8 mouse cellular contexts compared by ENCODE assay signal in the genomic region with DNA sequence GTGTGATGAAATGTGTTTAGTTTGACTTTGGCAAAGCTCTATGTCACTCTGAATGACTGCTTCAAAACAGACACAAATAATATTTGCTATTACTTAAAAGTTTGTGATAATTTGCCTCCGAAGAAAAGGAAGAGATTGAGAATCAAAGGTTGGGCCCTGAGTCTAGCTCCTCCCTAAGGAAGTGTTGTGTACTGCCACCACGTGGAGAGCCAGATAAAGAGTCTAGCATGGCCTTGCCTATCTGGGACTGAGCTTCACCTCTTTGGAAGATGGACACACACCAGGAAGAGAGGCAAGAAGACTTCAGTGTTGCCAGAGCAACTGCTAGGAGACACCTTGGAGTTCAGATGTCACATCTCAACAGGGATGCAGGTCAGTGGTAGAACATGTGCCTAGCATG.
A peak's percentile ranks its signal among the peaks of the same experiment; 100 is the strongest.
DNase-seq lines count a peak whose midpoint lies in the region; ATAC-seq and TF ChIP-seq lines count a peak whose summit lies in the region.

No protein-coding gene starts in this region.

- no peaks in the 10 kb centered on the region for H3K9me3 ChIP-seq in kidney, embryonic 14.5 days (ENCODE audit: control insufficient read depth, low read length)
- H3K9me3 ChIP-seq in kidney, postnatal 0 days (replicated peaks; ENCODE audit: low read length) = no peaks in the 10 kb centered on the region
- no peaks in the 10 kb centered on the region for H3K9me3 ChIP-seq in forebrain, embryonic 13.5 days (replicated peaks)

- no peak overlapping the region for H3K9ac ChIP-seq in kidney, embryonic 14.5 days (ENCODE audit: low read depth, low read length)
- H3K9ac ChIP-seq in kidney, postnatal 0 days (ENCODE audit: low read depth, low read length) = no peak overlapping the region
- no peak overlapping the region for H3K9ac ChIP-seq in forebrain, embryonic 13.5 days

- TF ChIP-seq CTCF in kidney, postnatal 0 days (IDR thresholded peaks at IDR 0.05; ENCODE audit: low read depth) = peak; percentile 77

- no peak for ATAC-seq in kidney, embryonic 14.5 days (ENCODE audit: low FRiP score, low TSS enrichment)
- ATAC-seq in activated CD4-positive, CD25-positive, alpha-beta regulatory T cell, adult 4 months = peak; percentile 90
- no peak for ATAC-seq in kidney, postnatal 0 days (replicated peaks; ENCODE audit: low FRiP score, low read depth)
- no peak for ATAC-seq in forebrain, embryonic 13.5 days

- H3K4me2 ChIP-seq in kidney, embryonic 14.5 days (replicated peaks; ENCODE audit: low read depth, low read length) = no peak overlapping the region
- H3K4me2 ChIP-seq in kidney, postnatal 0 days (ENCODE audit: low read length) = no peak overlapping the region
- H3K4me2 ChIP-seq in forebrain, embryonic 13.5 days = no peak overlapping the region

- peaks cover 26% of the 10 kb centered on the region; the same call in 1 of the 2 replicates for H3K4me1 ChIP-seq in kidney, embryonic 14.5 days (ENCODE audit: control insufficient read depth, insufficient read depth, low read length)
- peaks cover 18% of the 10 kb centered on the region for H3K4me1 ChIP-seq in kidney, postnatal 0 days (replicated peaks; ENCODE audit: insufficient read depth, low read length)
- peaks cover 2% of the 10 kb centered on the region; the same call in 1 of the 2 replicates for H3K4me1 ChIP-seq in forebrain, embryonic 13.5 days

- WGBS in kidney, embryonic 14.5 days = 30% methylated on average over 2 of the region's 2 CpGs
- 24% methylated on average over 2 of the region's 2 CpGs for WGBS in kidney, postnatal 0 days
- WGBS in forebrain, embryonic 13.5 days = 33% methylated on average over 2 of the region's 2 CpGs

- peak; percentile 36 for DNase-seq in kidney, adult 11 months
- DNase-seq in A20 (ENCODE audit: low read depth, low spot score) = peak; percentile 71
- peak; percentile 59 for DNase-seq in embryo, embryonic 11 days
- DNase-seq in kidney, postnatal 0 days (ENCODE audit: low spot score) = peak; percentile 65
- peak; percentile 63 for DNase-seq in retina, embryonic 14.5 days (ENCODE audit: low spot score)

- H3K4me3 ChIP-seq in kidney, embryonic 14.5 days (ENCODE audit: low read length) = no peak overlapping the region
- no peak overlapping the region for H3K4me3 ChIP-seq in kidney, postnatal 0 days (replicated peaks; ENCODE audit: low read depth, low read length)
- H3K4me3 ChIP-seq in forebrain, embryonic 13.5 days = no peak overlapping the region

- no peaks in the 10 kb centered on the region for H3K27me3 ChIP-seq in kidney, embryonic 14.5 days (ENCODE audit: control insufficient read depth, insufficient read depth, low read length)
- H3K27me3 ChIP-seq in kidney, postnatal 0 days (ENCODE audit: insufficient read depth, low read length) = no peaks in the 10 kb centered on the region
- no peaks in the 10 kb centered on the region for H3K27me3 ChIP-seq in forebrain, embryonic 13.5 days

- no peak overlapping the region for H3K27ac ChIP-seq in kidney, embryonic 14.5 days (ENCODE audit: low read depth, low read length)
- no peak overlapping the region for H3K27ac ChIP-seq in kidney, postnatal 0 days
- H3K27ac ChIP-seq in forebrain, embryonic 13.5 days = no peak overlapping the region

- H3K36me3 ChIP-seq in kidney, embryonic 14.5 days (ENCODE audit: control insufficient read depth, insufficient read depth, low read length) = no peaks in the 10 kb centered on the region
- no peaks in the 10 kb centered on the region for H3K36me3 ChIP-seq in kidney, postnatal 0 days (ENCODE audit: insufficient read depth, low read length)
- H3K36me3 ChIP-seq in forebrain, embryonic 13.5 days (ENCODE audit: poor library complexity, severe bottlenecking) = no peaks in the 10 kb centered on the region
